Mouse (Mus musculus) cerebellum, postnatal 36 days (tissue): ENCODE measurements at regions not wholly inside any gene's neighbourhood (a gene's known extent, or its start where the extent isn't known, plus 50 kb on each side); places are given as distances from the start of the nearest gene placed in this dataset.

Experiments used
- DNase-seq, 2 experiments: peaks; one replicate each; pipeline ENCODE4 v3.0.0; 2021 to 2022; ENCODE audit warnings: mixed read lengths in 2 of 2

DNA sequence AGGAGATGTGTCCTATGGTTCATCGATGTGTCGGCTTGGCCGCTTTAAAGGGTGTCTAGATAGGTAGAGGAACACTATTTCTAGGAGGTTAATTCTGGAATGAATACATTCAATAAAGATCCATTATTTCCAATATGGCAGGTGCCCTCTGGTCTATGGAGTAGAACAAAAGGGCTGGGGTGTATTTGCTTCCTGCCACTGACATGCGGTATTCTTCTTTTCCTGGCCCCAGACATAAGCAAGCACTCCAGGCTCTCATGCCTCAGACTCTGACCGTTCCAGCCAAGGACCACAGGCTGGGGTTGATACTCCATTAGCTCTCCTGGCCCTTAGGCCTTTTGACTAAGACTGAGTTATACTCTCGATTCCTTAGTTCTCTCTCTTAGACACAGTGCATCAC lies 323.0 kb downstream of the Etnk1 start:
- no peak for DNase-seq

DNA sequence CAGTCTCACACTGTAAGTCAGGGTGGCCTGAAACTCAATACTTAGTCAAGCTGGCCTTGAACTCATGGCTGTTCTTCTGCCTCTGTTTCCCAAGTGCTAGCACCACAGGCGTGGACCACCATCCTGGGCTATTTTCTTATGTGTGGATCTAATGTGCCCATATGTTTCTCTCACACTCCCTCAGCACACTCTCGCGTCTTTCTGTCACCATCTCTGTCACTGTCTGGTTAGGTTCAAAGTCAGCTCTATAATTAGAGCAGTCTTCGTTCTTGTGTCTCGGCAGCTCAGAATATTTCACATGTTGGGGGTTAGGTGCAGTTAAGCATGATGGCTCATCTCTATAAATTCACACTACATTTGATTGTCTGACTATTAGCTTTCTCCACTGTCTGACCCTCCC lies 324.4 kb downstream of the Etnk1 start:
- DNase-seq: no peak

DNA sequence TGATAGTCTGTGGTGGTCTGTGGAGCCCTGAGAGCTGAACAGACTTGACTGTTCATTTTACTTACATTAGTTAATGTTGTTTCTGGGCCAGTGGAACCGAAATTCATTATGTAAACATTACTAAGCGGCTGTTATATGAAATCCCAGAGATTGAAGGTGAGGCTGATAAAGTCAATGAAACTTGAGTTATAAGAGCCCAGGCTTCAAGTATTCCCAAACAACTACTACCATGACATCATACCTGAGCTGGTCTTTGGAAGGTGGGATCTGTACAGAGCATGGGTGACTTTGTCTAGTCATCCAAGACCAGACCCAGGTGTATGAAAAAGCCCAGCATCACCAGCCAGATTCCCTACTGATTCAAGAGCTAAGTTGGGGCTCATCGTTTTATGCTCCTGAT lies 326.5 kb downstream of the Etnk1 start:
- DNase-seq: no peak

DNA sequence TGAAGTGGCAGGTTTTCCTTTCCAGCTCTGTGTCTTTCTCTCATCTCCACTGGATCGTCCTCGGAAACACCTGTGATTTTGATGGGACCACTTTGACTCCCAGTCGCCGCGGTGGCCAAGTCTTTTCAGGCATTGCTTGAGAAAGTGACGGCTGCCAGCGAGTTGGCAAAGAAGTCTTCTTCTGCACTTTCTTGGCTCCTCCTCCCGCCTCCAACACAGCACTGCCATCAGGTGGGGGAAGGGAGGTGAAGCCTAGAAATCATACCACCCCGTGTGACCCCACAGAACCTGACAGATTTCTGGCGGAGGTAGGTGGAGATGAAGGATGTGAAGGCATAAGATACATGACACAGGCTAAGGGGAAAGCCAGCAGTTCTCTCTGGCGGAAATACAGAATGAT lies 327.3 kb downstream of the Etnk1 start:
- no peak for DNase-seq

DNA sequence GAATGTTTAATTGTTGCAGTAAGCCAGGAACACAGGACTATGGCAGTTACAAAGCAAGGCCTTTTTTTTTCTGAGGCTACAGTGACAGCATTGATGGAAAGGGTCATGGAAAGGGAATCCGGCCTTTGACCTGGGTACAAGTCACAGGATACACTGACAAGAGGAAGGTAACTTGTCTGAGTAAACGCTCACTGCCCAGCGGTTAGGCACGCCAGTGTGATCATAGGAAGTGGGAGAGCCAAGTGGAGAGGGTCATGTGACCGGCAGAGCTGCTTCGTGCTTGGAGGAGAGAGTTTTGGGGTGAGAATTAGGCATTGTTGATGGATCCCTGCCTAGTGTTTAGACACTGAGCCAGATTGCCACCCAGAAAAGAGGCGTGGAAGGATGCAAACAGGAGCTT lies 327.9 kb downstream of the Etnk1 start:
- DNase-seq: no peak

DNA sequence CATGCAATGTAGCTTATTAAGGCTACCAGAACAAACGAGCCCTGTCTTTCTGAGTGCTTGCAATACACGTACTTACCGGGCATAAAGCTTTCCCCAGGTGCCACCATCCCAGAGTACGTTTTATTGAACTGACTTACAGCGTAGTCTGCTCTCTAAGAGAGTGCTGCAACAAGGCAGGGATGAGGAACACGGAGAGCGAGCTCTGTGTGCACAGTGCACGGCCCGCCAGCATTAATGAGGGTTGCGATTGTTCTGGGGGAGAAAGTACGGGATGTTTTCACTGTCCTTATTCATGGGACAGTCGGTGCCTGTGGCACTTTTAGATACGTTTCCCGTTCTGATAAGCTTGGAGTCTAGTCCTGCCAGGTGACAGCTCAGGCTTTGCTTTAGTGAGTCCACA lies 331.7 kb downstream of the Etnk1 start:
- no peak for DNase-seq

DNA sequence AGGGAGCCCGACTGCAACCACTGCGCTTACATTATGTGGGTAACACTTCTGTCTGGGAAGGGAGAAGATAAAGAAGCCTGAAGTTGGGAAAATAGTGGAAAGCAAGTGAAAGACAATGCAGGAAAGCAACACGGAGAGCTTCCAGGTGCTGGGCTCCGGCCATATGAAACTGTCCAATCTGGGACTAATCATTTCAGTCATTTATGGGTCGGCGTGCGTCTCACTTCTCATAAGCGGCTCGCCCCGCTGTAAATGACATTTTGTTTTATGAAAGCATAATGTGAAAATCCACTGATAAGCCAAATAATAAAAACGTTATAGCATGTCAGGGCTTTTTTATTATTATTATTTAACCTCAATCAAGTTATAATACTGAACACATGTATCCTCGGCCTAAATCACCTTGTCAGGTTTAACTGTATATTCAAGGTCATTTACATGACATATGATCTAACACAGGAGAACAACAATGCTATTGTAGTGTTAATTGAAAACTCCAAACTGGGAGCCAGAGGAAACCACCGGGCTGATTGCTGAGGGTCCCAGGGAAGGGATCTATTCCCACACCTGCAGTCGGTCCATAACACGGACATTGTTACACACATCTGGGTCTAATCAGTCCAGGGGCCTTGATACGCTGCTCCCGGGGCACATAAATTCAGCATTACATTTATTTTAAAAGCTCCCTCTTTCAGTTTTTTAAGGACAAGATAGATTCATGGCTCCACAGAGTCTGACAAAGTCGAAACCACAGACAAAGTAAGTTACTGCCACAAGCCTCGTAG lies 332.4 kb downstream of the Etnk1 start:
- DNase-seq: no peak

DNA sequence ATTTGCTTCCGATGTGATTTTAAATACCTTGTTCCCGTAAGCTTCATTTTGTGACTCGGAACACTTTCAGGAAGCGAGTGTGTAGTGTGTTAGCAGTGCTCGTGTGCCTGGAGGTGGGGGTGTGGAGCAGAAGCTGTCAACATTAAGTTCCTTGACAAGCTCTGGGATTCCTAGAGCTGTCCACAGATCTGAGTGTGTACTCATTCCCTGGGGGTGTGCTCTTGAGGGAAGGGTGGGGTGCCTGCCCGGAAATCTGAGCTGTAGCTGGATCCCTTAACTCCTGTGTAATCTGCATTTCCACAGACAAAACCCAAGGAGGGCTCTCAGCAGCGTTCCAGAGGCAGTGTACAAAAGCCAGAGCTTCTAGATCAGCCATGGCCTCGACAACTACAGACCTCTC lies 335.8 kb downstream of the Etnk1 start:
- no peak for DNase-seq

DNA sequence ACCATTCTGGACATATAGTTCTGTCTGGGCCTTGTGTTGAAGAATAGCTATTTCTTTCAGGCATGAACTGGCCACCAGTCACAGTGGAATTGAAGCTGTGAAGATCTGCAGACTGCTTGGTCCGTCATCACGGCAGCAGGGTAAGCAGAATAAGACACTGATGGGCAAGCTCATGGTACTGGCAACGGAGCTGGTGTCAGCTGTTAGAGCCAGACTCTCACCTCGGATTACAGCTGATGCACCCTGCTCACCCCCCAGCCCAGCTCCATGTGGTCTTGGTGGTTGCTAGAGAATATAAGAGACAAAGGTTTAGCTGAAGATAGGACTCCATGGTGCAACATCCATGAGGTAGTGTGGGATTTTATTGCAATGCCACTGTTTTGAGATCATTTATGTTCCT lies 336.9 kb downstream of the Etnk1 start:
- no peak for DNase-seq

DNA sequence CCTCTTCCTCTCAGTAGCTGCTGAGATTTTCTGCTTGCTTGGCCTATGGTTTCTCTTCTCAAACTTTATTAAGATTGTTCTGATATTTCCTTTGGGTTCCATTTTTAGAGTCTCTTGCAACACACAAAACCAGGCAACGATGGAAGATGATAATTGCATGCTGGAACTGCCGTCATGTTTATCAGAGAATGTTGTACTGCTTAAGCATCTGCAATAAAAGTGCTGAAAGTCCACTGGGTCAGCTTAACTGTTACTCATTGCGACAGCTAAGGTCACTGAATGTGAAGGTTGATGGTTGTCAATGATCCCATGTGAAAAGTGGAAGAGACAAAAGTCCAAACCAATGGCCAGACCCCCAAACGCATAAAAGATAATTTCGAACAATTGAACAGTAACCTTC lies 346.4 kb downstream of the Etnk1 start:
- no peak for DNase-seq

DNA sequence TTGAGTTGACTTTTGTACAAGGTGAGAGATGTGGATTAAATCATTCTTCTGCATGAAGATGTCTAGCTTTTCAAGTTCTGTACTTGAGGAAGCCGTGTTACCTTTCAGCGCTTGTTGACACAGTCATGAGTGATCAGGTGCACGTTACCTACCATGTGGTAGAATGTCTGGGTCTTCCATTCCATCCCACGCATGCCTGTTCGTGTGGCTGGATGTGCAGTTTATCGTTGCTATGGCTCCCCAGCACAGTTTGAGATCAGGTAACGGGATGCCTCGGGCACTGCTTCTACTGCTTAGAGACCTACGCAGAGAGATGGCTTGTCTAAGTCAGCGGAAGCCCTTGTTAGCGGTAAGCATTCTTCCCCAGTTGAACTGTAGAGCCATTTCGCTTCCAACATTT lies 348.1 kb downstream of the Etnk1 start:
- no peak for DNase-seq

DNA sequence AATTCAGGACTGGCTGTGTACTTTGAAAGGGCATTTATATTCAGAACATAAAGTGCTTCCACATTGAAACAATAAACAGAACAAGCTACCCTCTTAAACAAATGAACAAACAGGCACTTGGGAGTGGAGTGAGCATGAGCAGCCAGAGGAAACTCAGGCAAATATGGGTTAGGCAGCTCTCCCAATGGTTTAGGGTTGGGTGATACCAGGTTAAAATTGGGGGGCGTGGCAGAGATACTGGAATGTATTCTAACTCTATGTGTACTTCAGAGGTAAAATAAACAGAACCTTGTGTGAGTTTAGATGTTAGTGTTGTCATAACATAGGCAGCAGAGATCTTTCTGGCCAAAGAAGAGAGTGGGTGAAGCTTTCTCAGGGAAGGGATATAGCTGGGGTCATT lies 349.7 kb downstream of the Etnk1 start:
- DNase-seq: no peak

DNA sequence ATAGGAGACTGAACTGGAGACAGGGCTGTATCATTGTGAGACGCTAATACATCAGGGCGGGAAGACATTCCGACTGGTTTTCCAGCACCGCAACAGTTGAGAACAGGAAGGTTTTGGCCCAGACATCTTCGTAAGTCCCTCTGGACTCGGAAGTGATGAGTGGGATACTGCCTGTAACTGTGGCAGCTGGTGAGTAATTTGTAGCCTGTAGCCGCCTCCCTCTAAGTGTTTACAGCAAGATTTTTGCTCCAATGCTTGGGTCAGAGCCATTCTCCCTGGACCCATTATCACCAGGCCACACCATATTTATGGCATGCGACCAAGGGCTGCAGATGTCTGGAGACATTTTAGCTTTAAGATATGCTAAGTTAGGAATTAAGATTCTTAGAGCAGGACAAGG lies 351.5 kb downstream of the Etnk1 start:
- no peak for DNase-seq

DNA sequence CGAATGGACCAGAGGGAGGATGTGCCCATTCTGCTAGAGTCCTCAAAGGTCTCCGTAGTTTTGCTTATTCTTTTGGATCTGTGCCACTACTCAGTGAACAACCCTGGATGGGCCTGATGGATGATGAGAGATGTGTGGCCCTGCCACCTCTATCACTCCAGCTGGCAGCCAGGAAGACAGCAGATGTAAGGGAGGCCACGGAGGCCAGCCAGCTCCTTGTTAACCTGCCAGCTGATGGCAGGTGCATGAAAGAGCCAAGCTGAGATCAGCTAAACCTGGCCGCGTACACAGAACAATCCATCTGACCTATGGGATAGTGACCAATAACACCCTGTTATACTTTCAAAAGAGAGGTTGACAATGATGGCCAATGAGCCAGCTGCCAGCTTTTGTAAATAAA lies 352.6 kb downstream of the Etnk1 start:
- peak; percentile 4 to 6 for DNase-seq

DNA sequence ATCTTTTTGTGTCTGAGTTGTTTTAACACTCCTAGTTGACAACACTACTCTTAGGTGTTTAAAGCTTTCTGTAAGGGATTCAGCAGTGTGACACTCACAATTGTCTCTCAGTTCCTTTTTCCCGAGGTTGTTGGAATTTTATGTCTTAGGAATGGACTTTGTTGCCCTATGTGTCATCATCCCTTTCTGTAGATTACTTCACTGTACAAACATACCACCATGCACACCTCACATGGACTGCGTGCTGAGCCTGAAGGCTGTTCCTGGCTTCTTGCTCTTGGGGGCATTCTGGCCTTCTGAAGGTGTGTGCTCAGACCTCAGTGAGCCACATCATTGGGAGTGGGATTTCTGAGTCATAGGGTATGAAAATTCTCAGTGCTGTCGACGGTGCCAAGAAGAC lies 358.1 kb downstream of the Etnk1 start:
- DNase-seq: no peak

DNA sequence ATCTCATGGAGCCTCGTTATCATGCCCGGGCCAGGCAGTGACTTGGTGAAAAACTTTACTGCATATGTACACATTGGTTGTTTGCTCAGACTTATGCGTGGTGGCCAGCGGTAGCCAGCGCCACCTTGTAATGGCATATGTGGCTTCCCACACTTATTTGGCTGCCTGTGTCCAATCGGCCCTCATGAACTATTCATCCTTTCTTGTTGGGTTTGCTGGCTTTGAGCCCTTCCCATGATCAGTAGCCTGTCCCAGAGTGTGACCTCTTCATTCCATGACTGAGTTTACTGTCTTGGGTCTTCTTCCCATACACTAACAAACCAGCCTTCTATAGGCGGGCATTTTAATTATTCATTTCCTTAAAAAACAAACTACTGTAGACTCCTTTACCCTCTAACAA lies 361.9 kb downstream of the Etnk1 start:
- no peak for DNase-seq

DNA sequence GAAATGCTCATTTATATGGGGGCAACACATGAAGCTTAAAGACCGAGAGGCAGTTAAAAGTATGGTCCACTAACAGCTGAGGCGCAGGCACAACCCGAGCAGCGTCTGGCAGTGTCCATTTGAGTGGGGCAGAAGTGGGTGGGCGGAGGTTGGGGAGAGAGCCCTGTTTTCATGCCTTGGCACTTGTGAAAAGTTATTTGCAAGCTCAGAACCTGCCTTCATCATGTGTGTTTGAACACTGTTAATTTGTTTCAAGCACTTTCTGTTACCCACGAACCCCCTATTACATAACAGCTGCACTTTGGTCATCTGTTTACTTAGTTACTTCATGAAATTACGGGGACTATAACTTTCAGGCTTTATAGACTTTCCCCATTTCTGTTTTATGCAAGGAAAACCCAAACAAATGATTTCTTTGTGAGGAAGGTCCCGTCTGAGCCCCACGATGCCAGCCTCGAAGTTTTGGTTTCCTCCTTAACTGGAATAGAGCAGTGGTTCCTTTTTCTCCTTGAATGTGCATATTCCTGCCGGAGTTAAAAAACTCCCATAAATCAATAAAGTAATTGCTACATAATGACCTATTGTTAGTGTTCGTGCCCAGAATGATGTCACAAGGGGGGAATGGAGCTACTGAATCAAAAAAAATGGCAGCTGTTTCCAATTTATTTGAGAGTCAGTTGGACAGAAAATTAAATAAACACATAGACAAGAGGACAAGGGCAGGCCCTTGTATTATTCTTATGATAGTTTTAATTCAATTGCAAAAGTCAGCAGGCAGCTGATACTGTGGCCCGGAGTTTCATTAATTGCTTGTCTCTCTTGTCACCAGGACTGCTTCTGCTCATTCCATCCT lies 363.6 kb downstream of the Etnk1 start:
- DNase-seq: no peak

DNA sequence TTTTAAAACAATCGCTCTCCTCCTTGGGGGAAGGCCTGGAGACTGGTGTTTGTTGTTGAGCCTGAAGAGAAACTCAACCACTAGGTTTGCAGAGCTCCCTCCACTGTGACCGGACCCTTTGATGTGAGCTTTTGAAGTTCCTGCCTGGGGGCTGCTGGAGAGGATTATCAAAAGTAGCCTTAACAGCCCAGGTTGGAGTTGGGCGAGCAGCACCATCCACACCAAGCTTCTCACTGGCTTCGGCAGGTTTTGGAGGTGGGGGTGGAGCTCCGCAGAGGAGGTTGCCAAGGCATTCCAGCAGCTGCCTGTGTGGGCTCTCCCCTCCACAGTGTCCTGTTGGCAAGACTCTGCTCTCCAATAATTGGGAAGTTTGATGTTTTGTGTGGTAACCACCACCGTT lies 364.5 kb downstream of the Etnk1 start:
- no peak for DNase-seq

DNA sequence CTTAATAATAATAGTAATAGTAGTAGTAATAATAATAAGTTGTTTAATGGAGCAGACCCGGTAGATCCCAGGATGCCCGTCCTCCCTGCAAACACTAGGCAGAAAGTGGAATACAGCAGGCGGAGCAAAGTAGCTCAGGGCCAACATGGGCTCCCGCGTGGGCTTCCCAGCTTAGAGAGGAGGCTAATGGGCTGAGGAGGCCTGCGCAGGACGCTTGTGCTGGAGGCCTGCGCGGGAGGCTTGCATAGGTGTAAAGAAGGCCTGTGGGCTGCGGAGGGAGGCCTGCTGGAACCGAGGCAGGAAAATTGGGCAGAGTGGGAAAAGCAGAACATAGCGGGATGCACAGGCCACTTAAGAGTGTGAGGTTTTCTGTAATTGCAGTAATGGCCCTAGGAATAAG lies 365.4 kb downstream of the Etnk1 start:
- DNase-seq: no peak

DNA sequence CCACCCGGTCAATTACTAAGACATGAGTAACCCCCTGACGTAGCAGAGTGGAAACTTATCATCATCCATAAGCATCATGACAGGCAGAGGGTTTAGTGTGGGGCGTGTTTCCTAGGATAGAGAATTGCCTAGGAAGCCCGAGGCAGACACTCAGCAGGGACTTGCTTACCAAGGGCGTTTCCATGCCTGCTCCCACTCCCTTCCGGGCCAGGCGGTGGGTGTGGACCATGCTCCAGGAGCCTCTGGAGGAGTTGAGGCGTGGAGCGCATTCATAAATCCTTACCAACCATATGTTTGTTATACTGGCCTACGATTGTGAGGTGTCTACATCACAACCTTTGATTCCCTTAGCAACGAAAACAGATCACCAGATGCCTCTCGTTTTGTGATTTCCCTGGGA lies 368.2 kb downstream of the Etnk1 start:
- no peak for DNase-seq

DNA sequence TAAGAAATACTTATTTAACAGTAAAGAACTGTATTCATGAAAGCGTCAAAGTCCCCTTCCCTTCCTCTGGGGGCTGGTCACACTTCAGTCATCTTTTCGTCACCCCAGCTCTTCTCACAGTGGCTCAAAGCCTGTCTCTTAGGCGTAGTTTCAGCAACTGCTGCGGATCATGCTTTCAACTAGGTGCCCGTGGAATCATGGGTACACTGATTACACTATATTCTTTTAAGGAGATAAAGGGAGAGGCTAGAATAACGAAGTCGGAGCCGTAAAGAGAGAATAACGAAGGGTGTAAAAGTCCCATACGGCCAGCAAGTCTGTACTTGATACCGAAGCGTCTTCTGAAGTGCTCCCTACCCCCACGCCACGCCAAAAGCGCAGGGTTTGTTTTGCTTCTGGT lies 368.7 kb downstream of the Etnk1 start:
- DNase-seq: no peak

DNA sequence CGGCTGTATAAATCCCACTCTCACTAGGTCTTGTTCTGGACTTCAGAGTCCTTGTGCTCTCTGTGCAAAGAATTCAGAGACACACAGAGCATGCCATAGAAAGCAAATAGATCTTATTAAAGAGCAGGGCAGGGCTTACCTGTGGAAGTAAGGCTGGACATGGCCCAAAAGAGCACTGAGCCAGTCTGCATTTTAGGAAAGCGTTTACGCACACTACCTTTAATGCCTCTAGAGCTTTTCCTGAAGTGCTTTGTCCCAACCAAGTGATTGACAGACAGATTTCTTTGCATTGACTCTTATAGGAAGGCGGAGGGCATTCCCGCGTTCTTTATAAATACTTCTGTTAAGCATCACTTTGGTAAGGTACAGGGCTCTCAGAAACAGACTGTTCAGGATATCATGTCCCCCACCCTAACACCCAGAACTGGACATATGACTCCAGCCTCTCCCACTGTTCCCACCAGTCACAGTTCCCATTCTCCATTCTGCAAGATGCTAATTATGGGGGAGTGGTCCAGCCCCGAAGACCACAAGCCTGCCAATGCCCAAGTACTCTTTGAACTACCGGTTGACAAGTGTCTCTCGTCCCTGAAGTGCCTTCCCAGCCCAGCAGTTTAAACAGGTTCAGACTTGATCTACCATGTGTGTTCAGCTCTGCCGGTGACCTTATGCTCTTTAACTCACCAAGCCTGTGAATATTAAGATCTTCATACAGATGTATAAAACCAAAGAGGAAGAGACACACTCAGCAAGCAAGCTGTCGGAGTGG lies 369.7 kb downstream of the Etnk1 start:
- no peak for DNase-seq

DNA sequence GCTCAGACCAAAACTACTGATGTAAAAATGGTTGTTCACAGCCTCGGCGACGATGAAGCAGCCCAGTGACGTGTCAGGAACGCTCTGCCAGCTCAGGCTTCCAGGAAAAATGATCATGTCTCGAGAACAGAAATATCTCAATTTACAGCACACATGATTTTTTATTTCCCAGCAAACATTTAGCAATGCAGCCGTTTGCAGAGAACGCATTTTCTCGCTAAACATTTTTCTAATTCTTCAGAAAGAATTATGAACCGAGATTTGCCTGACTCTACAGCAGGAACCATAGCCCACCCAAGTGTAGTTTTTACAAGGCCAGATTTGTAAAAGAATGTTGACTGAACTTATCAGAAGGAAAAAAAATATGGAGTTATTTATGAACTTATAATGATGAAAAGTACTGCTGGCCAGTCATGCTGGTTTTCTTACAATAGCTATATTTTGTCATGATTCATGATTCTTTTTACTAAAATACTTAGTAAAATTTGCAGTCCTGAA lies 380.4 kb downstream of the Etnk1 start:
- no peak for DNase-seq

DNA sequence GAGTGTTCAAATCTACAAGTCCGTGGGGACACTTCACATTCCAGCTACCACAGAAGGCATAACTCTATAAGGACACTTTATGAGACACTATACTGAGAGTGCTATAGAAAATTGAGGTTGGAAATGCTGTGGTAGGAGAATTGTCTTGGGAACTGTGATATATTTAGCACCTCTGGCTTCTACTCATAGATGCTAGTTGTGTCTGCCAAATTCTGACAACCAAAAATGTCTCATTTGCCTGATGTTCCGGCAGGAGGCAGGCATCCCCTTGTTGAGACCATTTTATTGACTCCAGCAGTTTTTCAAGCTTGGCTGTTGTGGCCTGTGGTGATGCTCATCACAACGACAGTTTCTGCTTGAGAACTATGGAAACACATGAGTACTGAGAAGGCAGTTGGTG lies 387.9 kb downstream of the Etnk1 start:
- DNase-seq: no peak
